Mouse (Mus musculus): ENCODE results near the gene Gng12.
A peak's percentile ranks its signal among the peaks of the same experiment; 100 is the strongest.

DNA sequence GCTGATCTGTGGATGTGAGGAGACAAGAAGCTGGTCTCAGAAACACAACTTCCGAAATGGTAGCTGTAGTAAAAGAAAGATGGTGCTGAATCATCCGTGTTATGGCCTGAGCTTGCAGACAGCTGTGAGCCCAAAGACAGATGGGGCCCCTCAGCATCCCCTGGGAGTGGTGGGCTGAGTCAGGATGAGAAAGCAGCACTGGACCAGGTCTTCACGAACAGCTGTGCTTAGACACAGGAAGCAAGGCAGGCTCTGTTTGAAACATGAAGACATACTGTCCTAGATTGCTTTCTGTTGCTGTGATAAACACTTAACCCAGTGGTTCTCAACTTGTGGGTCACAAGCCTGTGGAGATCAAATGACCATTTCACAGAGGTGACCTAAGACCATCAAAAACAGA lies 91.4 kb downstream of the Gng12 start:
- TF ChIP-seq CTCF (IDR thresholded peaks at IDR 0.05; ENCODE audit: low read depth) = no peak
- TF ChIP-seq EP300 (IDR thresholded peaks at IDR 0.05; ENCODE audit: low read depth) = 0 out of 2 replicates have a peak, but pooled peaks have one; percentile 19

Measured in liver, embryonic 14.5 days (tissue).